Comparison of ENCODE assay signal across 9 mouse cellular contexts in genomic region chr2:112449597-112450296, GRCm38 (mm10). TPM values are rescaled to one million over a fixed set of nuclear protein-coding genes. Genes with fewer than 3 reads are reported as not detected.
DNase-seq lines count a peak whose midpoint lies in the region; ATAC-seq lines count a peak whose summit lies in the region.
"Had no signal": no experiment of that assay in that cellular context is flagged by ENCODE, and none has a peak within 500 bp of the region (broad histone marks: within the 10 kb centered on the region; RNA-seq: fewer than 3 reads in every experiment).

No protein-coding gene starts in this region.

- no peak overlapping the region for H3K4me3 ChIP-seq in kidney, embryonic 15.5 days (replicated peaks)
- no peak overlapping the region for H3K4me3 ChIP-seq in forebrain, embryonic 12.5 days (replicated peaks)
- H3K4me3 ChIP-seq: limb, embryonic 15.5 days had no signal

- DNase-seq in adrenal gland, adult (ENCODE audit: inconsistent age in 2 of 2, low spot score in 1 of 2), result peak; percentile 7 to 50
- DNase-seq in adrenal gland, adult 8-10 months, result no peak
- DNase-seq in kidney, adult 9 months, result peak; percentile 28
- peak; percentile 78 for DNase-seq in NIH3T3 (ENCODE audit: low read depth)
- peak; percentile 8 to 9 for DNase-seq in thymus, postnatal 36 days

- H3K4me1 ChIP-seq in kidney, embryonic 15.5 days, result 0 out of 2 replicates have a peak, but pooled peaks cover 5% of the 10 kb centered on the region
- H3K4me1 ChIP-seq in forebrain, embryonic 12.5 days, result no peaks in the 10 kb centered on the region

- H3K9me3 ChIP-seq in kidney, embryonic 15.5 days (replicated peaks), result no peaks in the 10 kb centered on the region
- no peaks in the 10 kb centered on the region for H3K9me3 ChIP-seq in forebrain, embryonic 12.5 days
- H3K9me3 ChIP-seq: limb, embryonic 15.5 days had no signal

- no peaks in the 10 kb centered on the region for H3K27me3 ChIP-seq in kidney, embryonic 15.5 days
- no peaks in the 10 kb centered on the region for H3K27me3 ChIP-seq in forebrain, embryonic 12.5 days
- H3K27me3 ChIP-seq: limb, embryonic 15.5 days had no signal

- 37% methylated on average over 4 of the region's 4 CpGs for WGBS in kidney, embryonic 15.5 days
- 38% methylated on average over 4 of the region's 4 CpGs for WGBS in forebrain, embryonic 12.5 days

- no peak overlapping the region for H3K9ac ChIP-seq in kidney, embryonic 15.5 days
- no peak overlapping the region for H3K9ac ChIP-seq in forebrain, embryonic 12.5 days
- H3K9ac ChIP-seq: limb, embryonic 15.5 days had no signal

- H3K36me3 ChIP-seq in kidney, embryonic 15.5 days, result no peaks in the 10 kb centered on the region
- no peaks in the 10 kb centered on the region for H3K36me3 ChIP-seq in forebrain, embryonic 12.5 days (replicated peaks)
- H3K36me3 ChIP-seq: limb, embryonic 15.5 days had no signal

- H3K27ac ChIP-seq in kidney, embryonic 15.5 days, result no peak overlapping the region
- H3K27ac ChIP-seq in forebrain, embryonic 12.5 days, result no peak overlapping the region
- H3K27ac ChIP-seq: limb, embryonic 15.5 days had no signal

- no peak overlapping the region for H3K4me2 ChIP-seq in kidney, embryonic 15.5 days
- no peak overlapping the region for H3K4me2 ChIP-seq in forebrain, embryonic 12.5 days
- H3K4me2 ChIP-seq: limb, embryonic 15.5 days had no signal

- ATAC-seq in kidney, embryonic 15.5 days (replicated peaks; ENCODE audit: low FRiP score), result no peak
- ATAC-seq in inflammation-experienced regulatory T-cells, adult 6 months, result peak; percentile 64
- no peak for ATAC-seq in forebrain, embryonic 12.5 days (ENCODE audit: low FRiP score)

RNA-seq across cellular contexts. Expression of gene Emc7, which starts 5.0 kb away (rescaled TPM):
- 10 to 100 TPM; 33.3 to 36.7 (median 34.6) TPM for total RNA-seq in adrenal gland, adult 8-10 months (2022)
- 19.3 and 20.0 TPM in 2 replicates for polyA plus RNA-seq in kidney, embryonic 15.5 days (2015; fragmentation: Nextera tagmentation; extraction: Ambion mirVana)
- polyA plus RNA-seq in inflammation-experienced regulatory T-cells, adult 6 months (2017; shearing (Covaris generic)), result 10 to 100 TPM; 12.9 to 18.2 (median 13.3) TPM
- 11.1 and 11.5 TPM in 2 replicates for polyA plus RNA-seq in forebrain, embryonic 12.5 days (2016; fragmentation: Nextera tagmentation; extraction: Ambion mirVana)

RNA-seq across cellular contexts. Expression of gene Chrm5, which starts 30.8 kb away (rescaled TPM):
- not detected for total RNA-seq in adrenal gland, adult 8-10 months (2022)
- polyA plus RNA-seq in kidney, embryonic 15.5 days (2015; fragmentation: Nextera tagmentation; extraction: Ambion mirVana), result 0.17 and 0.22 TPM in 2 replicates
- not detected for polyA plus RNA-seq in inflammation-experienced regulatory T-cells, adult 6 months (2017; shearing (Covaris generic))
- 0.31 TPM in 1 of 2 replicates, not detected in the other for polyA plus RNA-seq in forebrain, embryonic 12.5 days (2016; fragmentation: Nextera tagmentation; extraction: Ambion mirVana)

RNA-seq across cellular contexts. Expression of gene Aven, which starts 43.0 kb away (rescaled TPM):
- total RNA-seq in adrenal gland, adult 8-10 months (2022), result 10 to 100 TPM in 3 of 4 experiments, 1 to 10 TPM in 1; 8.8 to 16.3 (median 13.1) TPM
- 7.2 and 9.3 TPM in 2 replicates for polyA plus RNA-seq in kidney, embryonic 15.5 days (2015; fragmentation: Nextera tagmentation; extraction: Ambion mirVana)
- polyA plus RNA-seq in inflammation-experienced regulatory T-cells, adult 6 months (2017; shearing (Covaris generic)), result 10 to 100 TPM in 2 of 3 experiments, 1 to 10 TPM in 1; 7.2 to 22.2 (median 12.3) TPM
- polyA plus RNA-seq in forebrain, embryonic 12.5 days (2016; fragmentation: Nextera tagmentation; extraction: Ambion mirVana), result 5.8 and 6.6 TPM in 2 replicates
